Mouse (Mus musculus) spleen, adult 2 months (tissue): ENCODE data around the gene Elmo1.

Experiments
- CTCF ChIP-seq: fragments of 200-500 bp; IDR thresholded peaks from 2 replicates; pipeline ENCODE4 v1.5.1; 2011; ENCODE audit warnings: mild to moderate bottlenecking, inconsistent platforms; ENCODE audit not compliant: insufficient read depth, insufficient read length, insufficient replicate concordance; ENCODE audit errors: extremely low read depth
- POLR2A ChIP-seq: fragments of 200-500 bp; IDR thresholded peaks from 2 replicates; pipeline ENCODE4 v1.6.1; 2011; ENCODE audit warnings: low read depth, low read length, inconsistent platforms

GRCm38 (mm10) chr13:20108956-20109355, 18.6 kb downstream of the Elmo1 start:
- no peak for TF ChIP-seq POLR2A
- TF ChIP-seq CTCF: no peak
